Comparison of ENCODE assay signal across 8 mouse cellular contexts in the genomic region with DNA sequence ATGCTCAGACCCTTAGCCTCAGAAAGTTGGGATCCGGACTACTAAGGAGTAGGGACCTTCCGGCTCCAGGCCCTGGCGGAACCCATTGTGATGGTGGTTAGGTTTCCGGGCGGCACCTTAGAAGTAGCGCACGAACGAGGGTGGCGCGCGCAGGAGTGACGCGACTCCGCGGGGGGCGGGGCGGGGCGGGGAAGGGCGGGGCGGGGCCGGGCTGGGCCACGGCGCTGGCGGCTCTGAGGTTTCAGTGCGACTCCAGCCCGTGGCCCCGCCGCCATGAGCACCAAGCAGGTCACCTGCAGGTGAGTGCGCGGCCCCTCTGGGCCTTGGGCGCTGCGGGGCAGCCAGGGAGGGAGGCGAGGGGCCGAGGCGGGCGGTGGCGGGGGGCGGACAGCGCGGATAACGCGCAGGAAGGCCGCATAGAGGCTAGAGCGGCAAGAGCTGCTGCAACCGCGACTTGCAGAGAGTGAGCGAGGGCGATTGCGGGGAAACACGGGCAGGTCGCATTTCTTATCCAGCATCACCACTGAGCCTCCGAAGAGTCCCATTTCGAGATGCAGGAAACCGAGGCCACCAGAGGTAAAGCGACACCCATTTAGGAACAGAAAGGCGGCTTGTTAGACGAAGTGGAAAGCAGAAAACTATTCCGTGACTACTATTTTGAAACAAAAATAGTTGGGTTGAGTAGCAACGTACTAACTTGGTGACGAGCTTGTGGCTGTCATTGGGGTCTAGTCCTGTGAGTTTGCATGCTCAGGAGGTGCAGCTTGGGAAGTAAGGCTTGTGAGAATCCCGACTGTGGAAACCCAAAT. TPM values are rescaled to one million over a fixed set of nuclear protein-coding genes. Genes with fewer than 3 reads are reported as not detected.
DNase-seq lines count a peak whose midpoint lies in the region; ATAC-seq and TF ChIP-seq lines count a peak whose summit lies in the region.

Mkrn2 (plus strand) TSS at position 188 of the 809 bp plus-strand sequence.

- H3K4me1 ChIP-seq in hindbrain, embryonic 11.5 days (replicated peaks; ENCODE audit: control insufficient read depth, insufficient read depth, low read length): no peaks in the 10 kb centered on the region; the same call in 1 of the 2 replicates

- peak within 1 kb of the TSS; percentile 80 for H3K9ac ChIP-seq in hindbrain, embryonic 11.5 days (ENCODE audit: low read depth, low read length)

- H3K27me3 ChIP-seq in Patski: no peaks in the 10 kb centered on the region
- H3K27me3 ChIP-seq in hindbrain, embryonic 11.5 days (ENCODE audit: control insufficient read depth, insufficient read depth, low read length): no peaks in the 10 kb centered on the region

- peak within 1 kb of the TSS; percentile 19 for H3K27ac ChIP-seq in hindbrain, embryonic 11.5 days (ENCODE audit: low read depth, low read length)

- ATAC-seq in Patski: peak; percentile 86
- peak; percentile 93 for ATAC-seq in hindbrain, embryonic 11.5 days (ENCODE audit: low FRiP score)

- CTCF ChIA-PET in Patski (lab: Charles Lee): interaction anchor here (1.2 kb wide), 1 partner anchor 55 kb away, joined by 4 read pairs; no protein-coding TSS in a partner anchor

- H3K36me3 ChIP-seq in hindbrain, embryonic 11.5 days (ENCODE audit: control insufficient read depth, insufficient read depth, low read length): no peaks in the 10 kb centered on the region

- WGBS in hindbrain, embryonic 11.5 days: 1% methylated on average over 43 of the region's 61 CpGs

- TF ChIP-seq CTCF in Patski (IDR thresholded peaks at IDR 0.05): no peak

- peak within 1 kb of the TSS; percentile 78 for H3K4me3 ChIP-seq in hindbrain, embryonic 11.5 days (ENCODE audit: low read depth, low read length)

- POLR2A ChIA-PET in Patski (lab: Charles Lee): interaction anchor here (1.0 kb wide), 1 partner anchor 75 kb away, joined by 3 read pairs; the partner anchor contains the start of gene Raf1

- in situ Hi-C loops in Patski (cut with MboI; ENCODE audit: low pct_unique_long_range_greater_than_20kb): no loop called here

- no peak for DNase-seq in Patski (ENCODE audit: low read depth, low spot score)
- DNase-seq in cerebellum, adult 9-11 months: peak; percentile 81
- peak; percentile 74 to 81 for DNase-seq in frontal cortex, postnatal 10 days (ENCODE audit: low spot score in 2 of 2)
- peak; percentile 92 for DNase-seq in hindbrain, embryonic 11.5 days (ENCODE audit: low spot score)
- DNase-seq in layer of hippocampus, adult 9-11 months: peak; percentile 74
- peak; percentile 88 for DNase-seq in lung, postnatal 14 days
- peak; percentile 82 for DNase-seq in ovary, postnatal 36 days (ENCODE audit: low spot score)
- DNase-seq in thymus, postnatal 14 days: peak; percentile 88

- H3K9me3 ChIP-seq in hindbrain, embryonic 11.5 days (ENCODE audit: control insufficient read depth, low read length): no peaks in the 10 kb centered on the region

- H3K4me2 ChIP-seq in hindbrain, embryonic 11.5 days (replicated peaks; ENCODE audit: low read depth, low read length): peak within 1 kb of the TSS; percentile 63

RNA-seq across cellular contexts. Expression of gene Mkrn2, which starts in this region (rescaled TPM):
- polyA plus RNA-seq in Patski (2021): 22.7 TPM
- 19.6 and 28.6 TPM in 2 replicates for polyA plus RNA-seq in hindbrain, embryonic 11.5 days (2014; fragmentation: Nextera tagmentation; extraction: Ambion mirVana)
